Mouse (Mus musculus) thymus, postnatal 10 days (tissue): ENCODE data around the gene Arntl2.
"Not testable (repeated sequence)": the region's sequence is repeated elsewhere in the genome, so short reads cannot be mapped to it uniquely, and the experiment has no call there.

Experiments
- DNase-seq, 2 experiments: peaks; one replicate each; pipeline ENCODE4 v3.0.0; 2021; ENCODE audit warnings: low spot score in 2 of 2

Arntl2 gene

DNA sequence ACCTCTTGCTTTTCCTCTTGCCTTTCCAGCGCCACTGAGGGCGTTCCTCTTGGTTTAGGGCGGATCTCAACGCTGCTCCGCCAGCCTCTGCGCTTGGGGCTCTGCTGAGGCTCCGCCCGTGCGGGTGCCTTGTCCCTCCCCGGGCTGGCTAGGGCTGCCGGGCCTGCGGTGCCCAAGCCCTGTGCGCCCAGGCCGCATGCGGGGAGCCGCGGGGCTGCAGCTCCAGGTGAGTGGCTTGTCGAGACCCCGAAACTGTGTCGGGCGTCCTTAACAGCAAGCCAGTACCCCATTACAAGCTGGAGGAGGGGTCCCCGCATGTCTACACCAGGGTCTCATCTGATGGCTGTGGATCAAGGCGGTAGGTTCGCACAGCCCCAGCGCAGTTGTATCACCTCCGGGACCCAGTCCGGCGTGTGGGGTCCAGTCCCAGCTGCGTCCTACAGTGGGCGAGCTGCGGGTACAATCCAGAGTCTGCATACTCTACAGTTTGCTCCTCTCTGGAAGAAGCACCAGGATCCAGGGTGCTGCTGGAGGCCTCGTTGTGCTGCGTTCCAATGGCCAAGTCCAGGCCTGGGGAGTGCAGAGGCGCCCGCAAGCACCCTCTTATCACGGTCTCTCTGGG is at the start of gene Arntl2:
Arntl2 (plus strand) TSS at position 132 of the 622 bp plus-strand sequence.
- DNase-seq, result peak; percentile 13 to 35

DNA sequence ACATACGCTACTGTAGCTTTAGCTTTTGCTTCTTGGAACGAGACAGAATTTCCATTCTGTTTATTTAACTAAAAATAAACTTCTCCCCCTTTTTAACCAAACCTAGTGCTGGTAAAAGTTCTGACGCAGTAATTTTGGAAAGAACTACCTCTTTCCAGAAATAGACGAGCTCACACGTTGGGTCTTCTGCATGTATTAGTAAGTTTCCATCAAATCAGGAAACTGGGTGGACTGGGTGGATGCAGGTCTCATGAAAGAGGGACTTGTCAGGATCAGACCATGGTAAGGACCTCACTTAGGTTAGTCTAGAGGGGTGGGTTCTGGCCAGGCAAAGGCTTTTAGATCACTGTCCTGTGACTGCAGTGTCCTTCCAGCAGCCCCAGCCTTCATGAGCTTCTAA is 49.3 kb upstream of the Arntl2 start:
- DNase-seq, result no peak

DNA sequence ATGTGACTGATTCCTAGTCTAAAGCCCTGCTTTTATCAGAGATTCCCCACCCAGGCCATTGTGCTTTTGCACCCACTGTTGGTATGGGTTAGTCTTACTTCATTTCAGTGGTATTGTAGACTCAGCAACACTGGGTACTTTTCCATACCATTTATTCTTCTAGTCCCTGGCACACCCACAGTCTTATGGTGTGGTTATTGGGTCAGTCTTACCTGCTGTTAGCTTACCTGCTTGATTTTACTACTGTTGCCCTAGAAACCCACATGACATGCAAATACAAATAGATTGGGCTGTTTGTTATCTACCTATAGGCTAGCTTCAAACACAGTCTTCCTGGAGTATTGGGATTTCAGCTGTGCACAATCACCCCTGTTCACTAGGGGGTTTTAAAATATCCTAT is 48.8 kb upstream of the Arntl2 start:
- DNase-seq, result no peak

GRCm38 (mm10) chr6:146748271-146748670 is 47.6 kb upstream of the Arntl2 start:
- DNase-seq, result no peak

GRCm38 (mm10) chr6:146751671-146752070 is 44.2 kb upstream of the Arntl2 start:
- no peak for DNase-seq

GRCm38 (mm10) chr6:146752178-146752577 is 43.7 kb upstream of the Arntl2 start:
- no peak for DNase-seq

GRCm38 (mm10) chr6:146752612-146753011 is 43.2 kb upstream of the Arntl2 start:
- DNase-seq, result no peak

DNA sequence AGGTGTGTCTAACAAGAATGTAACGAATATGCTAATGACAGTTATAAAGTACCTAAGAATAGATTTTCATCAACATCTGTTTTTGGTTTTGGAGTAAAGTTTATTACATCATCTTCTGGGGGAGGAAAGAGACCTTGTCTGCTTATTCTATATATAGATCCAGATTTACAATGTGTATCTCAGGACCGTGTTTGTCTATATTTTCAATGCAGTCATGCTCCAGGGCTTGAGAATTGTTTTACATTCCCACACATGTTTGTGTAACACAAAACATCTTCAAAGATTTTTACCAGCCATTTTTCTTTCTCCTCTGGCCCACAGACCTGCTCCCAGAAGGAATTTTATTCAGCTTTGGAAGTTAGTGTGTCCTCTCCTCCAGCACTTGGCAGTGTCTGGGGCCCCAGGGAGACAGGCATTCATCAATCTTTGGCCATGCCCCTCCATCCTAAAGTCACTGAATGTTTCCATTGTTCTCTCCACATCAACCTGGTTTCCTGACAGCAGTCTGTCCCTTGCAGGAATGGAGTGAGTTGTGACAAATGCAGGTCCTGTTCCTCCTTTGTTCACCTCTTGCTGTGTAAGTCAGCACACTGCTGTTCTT is 42.2 kb upstream of the Arntl2 start:
- no peak for DNase-seq

- no peak for DNase-seq
Observed at GRCm38 (mm10) chr6:146755136-146755535, 40.7 kb upstream of the Arntl2 start.

DNA sequence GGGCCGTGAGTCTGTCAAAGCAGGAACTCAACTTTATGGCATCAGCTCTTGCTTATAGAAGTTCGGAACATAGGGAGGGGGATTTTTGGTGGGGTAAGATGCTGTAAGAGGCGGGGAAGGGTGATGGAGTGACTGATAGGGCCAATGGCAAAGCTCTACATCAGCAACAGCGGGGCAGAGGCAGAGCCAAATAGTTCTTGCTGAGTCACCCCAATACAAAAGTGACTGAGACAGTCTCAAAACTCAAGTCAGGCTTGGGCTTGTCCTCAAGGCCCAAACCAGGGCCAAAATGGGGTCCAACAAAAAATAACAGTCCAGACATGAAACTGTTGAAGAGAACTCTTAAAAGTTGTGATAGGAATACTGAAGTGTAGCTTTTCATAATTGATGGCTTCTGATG is 40.2 kb upstream of the Arntl2 start:
- no peak for DNase-seq

- DNase-seq, result no peak
Observed at GRCm38 (mm10) chr6:146759027-146759426, 36.8 kb upstream of the Arntl2 start.

DNA sequence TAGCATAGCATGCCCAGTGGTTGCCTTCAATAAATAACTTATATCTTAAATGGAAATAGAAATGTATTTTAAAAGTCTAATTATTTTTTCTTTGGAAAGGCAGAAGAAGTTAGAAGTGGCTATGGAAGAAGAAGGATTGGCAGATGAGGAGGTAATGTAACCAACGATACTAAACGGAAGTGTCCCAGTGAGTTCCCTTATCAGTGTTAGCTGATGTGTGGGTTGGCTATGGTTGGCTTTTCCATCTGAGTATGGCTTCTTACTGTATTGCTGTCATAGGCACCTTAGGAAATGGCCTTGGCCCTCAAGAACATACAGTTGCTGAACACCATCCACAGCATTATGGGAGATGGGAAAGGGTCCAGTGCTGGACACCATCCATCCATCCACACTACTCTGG is 35.8 kb upstream of the Arntl2 start:
- no peak for DNase-seq

DNA sequence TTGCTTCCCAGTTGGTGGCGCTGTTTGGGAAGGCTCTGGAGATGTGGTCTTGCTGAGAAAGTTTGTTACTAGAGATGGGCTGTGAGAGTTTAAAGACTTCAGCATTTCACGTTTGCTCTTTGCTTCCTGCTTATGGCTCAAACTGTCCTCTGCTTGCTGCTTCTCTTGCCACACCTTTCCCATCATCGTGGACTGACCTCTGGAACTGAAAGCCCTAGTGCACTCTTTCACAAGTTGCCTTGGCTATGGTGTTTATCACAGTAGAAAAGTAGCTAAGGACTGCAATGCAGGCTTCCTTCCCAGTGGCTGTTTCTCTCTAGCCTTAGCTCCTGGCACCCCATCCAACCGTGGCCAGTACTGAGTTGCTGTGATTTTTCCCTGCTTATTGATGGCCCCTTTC is 35.1 kb upstream of the Arntl2 start:
- no peak for DNase-seq

- no peak for DNase-seq
Observed at GRCm38 (mm10) chr6:146762264-146762898, 33.5 kb upstream of the Arntl2 start.

DNA sequence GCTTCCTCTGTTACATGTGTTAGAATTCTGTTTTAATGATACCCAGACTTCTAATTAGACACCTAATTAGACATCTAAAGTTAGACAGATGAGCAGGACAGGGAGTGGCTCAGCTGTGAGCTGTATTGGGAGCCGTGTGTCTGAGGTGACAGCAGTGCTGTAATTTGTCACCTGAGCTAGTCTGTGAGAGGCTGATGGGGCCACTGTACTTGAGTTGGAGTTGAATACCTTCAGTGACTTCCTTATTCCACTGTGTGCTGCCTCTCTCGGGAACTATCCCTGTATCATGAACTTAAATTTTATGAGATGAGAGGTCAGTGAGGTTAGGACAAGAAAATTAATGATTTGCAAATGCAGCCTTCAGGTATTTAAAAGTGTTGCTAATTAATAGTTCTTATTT is 31.3 kb upstream of the Arntl2 start:
- DNase-seq, result no peak

- DNase-seq, result no peak
Observed at GRCm38 (mm10) chr6:146765270-146765669, 30.6 kb upstream of the Arntl2 start.

DNA sequence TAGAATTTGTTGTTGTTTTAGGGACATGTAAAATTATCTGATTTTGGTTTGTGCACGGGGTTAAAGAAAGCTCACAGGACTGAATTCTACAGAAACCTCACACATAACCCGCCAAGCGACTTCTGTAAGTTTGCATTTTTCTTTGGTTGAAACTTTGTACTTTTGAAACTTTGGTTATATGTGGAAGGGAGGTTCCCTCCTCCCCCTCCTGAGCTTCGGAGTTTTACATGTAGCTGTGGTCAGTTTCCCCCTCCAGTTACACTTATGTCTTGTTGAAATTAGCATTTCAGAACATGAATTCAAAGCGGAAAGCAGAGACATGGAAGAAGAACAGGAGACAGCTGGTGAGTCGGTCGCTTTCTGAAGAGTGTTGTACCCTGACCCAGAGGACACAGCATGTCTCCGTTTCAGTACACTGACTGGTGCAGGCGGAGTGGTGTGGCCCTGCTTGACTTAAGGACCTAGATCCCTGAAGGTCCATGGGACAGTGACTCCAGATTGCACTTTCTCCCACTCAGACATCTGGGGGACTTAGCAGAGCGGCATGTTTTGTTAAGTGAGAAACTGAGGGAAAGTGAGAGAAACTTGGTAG is 26.9 kb upstream of the Arntl2 start:
- no peak for DNase-seq

DNA sequence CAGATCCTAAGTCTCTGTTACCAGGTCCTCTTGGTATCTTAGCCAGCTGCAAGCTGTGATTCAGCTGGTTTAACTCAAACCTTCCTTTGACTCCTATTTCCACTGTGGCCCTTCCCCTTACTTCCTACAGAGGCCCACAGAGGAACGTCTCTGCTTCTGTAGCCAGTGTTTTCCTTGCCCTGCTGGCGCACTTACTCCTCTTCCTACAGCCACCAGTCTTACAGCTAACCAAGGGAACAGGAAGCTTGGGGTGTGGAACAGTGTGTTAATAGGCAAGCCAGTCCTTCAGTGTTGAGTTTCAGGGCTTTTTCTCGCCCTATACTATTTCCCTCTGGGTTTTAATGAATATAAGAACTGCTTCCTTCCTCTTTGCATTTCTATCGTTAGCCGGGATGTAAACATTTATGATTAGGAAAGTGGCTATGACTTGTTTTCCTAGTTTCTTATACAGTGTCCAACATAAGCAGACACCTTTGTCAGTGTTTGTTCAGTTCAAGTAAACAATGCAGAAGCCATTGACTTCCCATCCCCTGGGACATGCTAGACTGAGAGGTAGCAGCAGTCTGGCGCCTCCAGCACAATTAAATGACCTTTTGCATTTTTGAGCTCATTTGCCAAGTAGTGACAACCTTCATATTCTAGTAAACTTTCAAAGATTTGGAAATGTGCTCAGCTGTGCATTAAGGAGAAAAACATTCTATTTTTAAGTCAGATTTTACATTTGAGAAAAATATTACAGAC is 25.7 kb upstream of the Arntl2 start:
- DNase-seq, result no peak

DNA sequence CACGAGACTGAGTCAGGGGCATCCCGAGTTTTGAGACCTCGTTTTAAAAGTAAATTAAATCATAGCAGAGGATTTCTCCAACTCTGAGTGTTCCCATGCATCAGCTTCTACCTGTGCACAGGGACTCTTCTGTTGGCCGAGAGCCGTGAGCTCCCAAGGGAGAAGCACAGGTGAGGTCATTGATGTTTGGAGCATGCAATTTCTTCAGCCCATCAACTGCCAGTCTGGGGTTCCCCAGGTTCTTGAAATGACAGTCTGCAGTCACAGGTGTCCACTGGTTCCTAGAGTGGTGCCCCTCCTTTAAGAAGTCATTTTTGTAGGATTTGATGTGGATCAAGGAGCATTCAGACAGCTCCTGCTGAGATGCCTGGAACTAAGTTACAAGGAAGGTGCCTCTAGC is 25.0 kb upstream of the Arntl2 start:
- DNase-seq, result no peak

DNA sequence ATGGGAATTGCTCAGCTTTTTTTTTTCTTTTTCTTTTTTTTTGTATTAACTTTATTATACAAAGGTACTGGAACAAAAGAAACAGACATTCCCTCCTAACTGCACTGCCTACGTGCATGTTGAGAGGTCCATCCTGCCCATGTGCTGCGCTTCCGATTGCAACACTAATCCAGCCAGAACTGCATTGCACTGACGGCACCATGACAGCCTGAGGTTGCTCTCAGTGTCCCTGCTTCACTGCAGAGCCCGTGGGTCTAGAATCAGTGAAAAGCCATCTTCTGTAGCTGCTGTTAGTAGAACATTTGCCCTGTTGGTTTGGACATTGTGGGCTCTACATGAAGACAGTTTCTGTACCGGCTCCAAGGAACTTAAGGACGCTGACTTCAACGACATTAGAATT is 20.0 kb upstream of the Arntl2 start:
- not testable (repeated sequence) for DNase-seq

- DNase-seq, result no peak
Observed at GRCm38 (mm10) chr6:146776610-146777389, 19.1 kb upstream of the Arntl2 start.

DNA sequence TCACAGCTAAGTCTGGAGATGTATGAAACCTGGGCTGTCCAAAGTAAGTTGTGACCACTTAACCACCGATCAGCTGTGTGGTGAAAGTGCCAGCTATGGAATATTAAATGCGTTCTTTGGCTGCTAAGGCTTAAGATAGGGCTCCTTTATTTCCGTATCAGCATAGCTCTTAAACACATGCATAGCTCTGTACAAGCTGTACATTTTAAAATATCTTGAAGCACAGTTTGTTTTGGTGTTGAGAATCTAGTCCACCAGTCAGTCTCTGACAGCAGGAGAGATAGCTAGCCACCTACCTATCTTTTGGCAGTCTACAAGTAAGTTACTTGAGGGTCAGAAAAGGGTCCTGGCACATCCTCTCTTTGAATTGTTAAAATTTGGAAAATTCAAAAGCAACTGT is 17.8 kb upstream of the Arntl2 start:
- no peak for DNase-seq
